Mouse (Mus musculus) G1E (cell line): ENCODE data around the gene Fam222a.
A peak's percentile ranks its signal among the peaks of the same experiment; 100 is the strongest.

ENCODE experiments used
- CTCF ChIP-seq: IDR thresholded peaks from 2 replicates; pipeline ENCODE4 v1.5.1; 2012; ENCODE audit warnings: low read depth, low read length, inconsistent platforms, mixed read lengths
- GATA2 ChIP-seq: IDR thresholded peaks from 2 replicates; pipeline ENCODE4 v1.6.1; 2012; ENCODE audit warnings: low read depth, low read length, inconsistent platforms, borderline replicate concordance

DNA sequence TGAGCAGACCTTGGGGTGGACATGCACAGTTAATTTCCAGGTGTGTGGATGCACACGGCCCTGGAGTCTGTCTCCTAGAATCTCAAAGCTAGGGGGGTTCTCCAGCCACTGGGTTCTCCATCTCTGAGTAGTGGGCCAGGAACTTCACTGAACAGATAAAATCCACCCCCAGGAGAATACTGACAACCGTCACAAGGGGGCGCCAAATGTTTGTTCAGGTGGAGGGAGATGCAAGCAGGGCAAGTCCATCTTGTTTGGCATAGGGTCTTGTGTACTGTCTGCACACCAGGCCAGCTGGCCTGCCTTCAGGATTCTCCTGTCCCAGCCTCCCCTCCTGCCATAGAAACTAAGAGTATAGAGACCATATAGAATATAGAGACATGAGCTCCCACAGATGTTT lies 57.8 kb downstream of the Fam222a start:
- TF ChIP-seq CTCF (peak; percentile 39; the same call in 1 of the 2 replicates), GATA2 (no peak)
